Mouse (Mus musculus) lung, adult 2 months (tissue): ENCODE data around the gene Ttc9c.

Experiments used
- CTCF ChIP-seq: fragments of 200-500 bp; IDR thresholded peaks from 2 replicates; pipeline ENCODE4 v1.5.1; 2011; ENCODE audit warnings: mild to moderate bottlenecking, low read length, control low read depth; ENCODE audit not compliant: insufficient read depth
- POLR2A ChIP-seq: fragments of 200-500 bp; IDR thresholded peaks from 2 replicates; pipeline ENCODE4 v1.6.1; 2011; ENCODE audit warnings: low read depth, mild to moderate bottlenecking, control low read depth, low read length, borderline replicate concordance; ENCODE audit errors: extremely low read depth

GRCm38 (mm10) chr19:8853117-8853516 is 34.0 kb upstream of the Ttc9c start:
- TF ChIP-seq POLR2A (no peak), CTCF (no peak)
